Comparison of ENCODE assay signal across 8 mouse cellular contexts in genomic region chr5:84415961-84416821, GRCm38 (mm10). TPM values are rescaled to one million over a fixed set of nuclear protein-coding genes. Genes with fewer than 3 reads are reported as not detected.
DNase-seq lines count a peak whose midpoint lies in the region; ATAC-seq lines count a peak whose summit lies in the region.

No protein-coding gene starts in this region.

- intact Hi-C loops in left cerebral cortex, postnatal 36 days (cut with DNase I) = loop anchor here (10.0 kb wide), 2 partner anchors 101 to 131 kb away; no protein-coding TSS in a partner anchor

- no peak overlapping the region for H3K27ac ChIP-seq in kidney, embryonic 16.5 days (ENCODE audit: low read length)
- H3K27ac ChIP-seq in neural tube, embryonic 14.5 days (ENCODE audit: low read depth, low read length) = peak overlapping the region; percentile 85

- WGBS in kidney, embryonic 16.5 days = under 1% methylated on average over 45 of the region's 45 CpGs
- WGBS in neural tube, embryonic 14.5 days = under 1% methylated on average over 45 of the region's 45 CpGs

- peak overlapping the region; percentile 57 for H3K4me3 ChIP-seq in kidney, embryonic 16.5 days (ENCODE audit: low read length)
- H3K4me3 ChIP-seq in neural tube, embryonic 14.5 days (ENCODE audit: low read depth, low read length) = peak overlapping the region; percentile 61

- peak overlapping the region; percentile 88 for H3K4me2 ChIP-seq in kidney, embryonic 16.5 days (replicated peaks; ENCODE audit: low read depth, low read length)
- H3K4me2 ChIP-seq in neural tube, embryonic 14.5 days (ENCODE audit: low read depth, low read length) = peak overlapping the region; percentile 81

- DNase-seq in kidney, postnatal 10 days = no peak
- DNase-seq in left cerebral cortex, postnatal 36 days (ENCODE audit: low spot score in 2 of 2) = peak; percentile 51 to 70
- DNase-seq in urinary bladder, adult 2 months (ENCODE audit: low spot score) = no peak
- DNase-seq in urinary bladder, postnatal 36 days (ENCODE audit: low spot score in 2 of 2) = no peak

- peak overlapping the region; percentile 61 for H3K9ac ChIP-seq in kidney, embryonic 16.5 days (replicated peaks; ENCODE audit: low read length)
- peak overlapping the region; percentile 72 for H3K9ac ChIP-seq in neural tube, embryonic 14.5 days (replicated peaks; ENCODE audit: low read depth, low read length)

- ATAC-seq in kidney, embryonic 16.5 days (ENCODE audit: low FRiP score, low TSS enrichment) = peak; percentile 25
- ATAC-seq in common myeloid progenitor, adult 5-6 weeks (replicated peaks; ENCODE audit: low read depth, poor library complexity, severe bottlenecking) = peak; percentile 10; the same call in 1 of the 2 replicates
- ATAC-seq in frontal cortex, adult (ENCODE audit: low TSS enrichment) = peak; percentile 25
- peak; percentile 10; the same call in 1 of the 2 replicates for ATAC-seq in neural tube, embryonic 14.5 days (ENCODE audit: low read depth)

- H3K27me3 ChIP-seq in kidney, embryonic 16.5 days (ENCODE audit: insufficient read depth, low read length) = peaks cover 35% of the 10 kb centered on the region
- H3K27me3 ChIP-seq in neural tube, embryonic 14.5 days (ENCODE audit: control insufficient read depth, insufficient read depth, low read length) = no peaks in the 10 kb centered on the region

- no peaks in the 10 kb centered on the region for H3K36me3 ChIP-seq in kidney, embryonic 16.5 days (ENCODE audit: insufficient read depth, low read length)
- H3K36me3 ChIP-seq in neural tube, embryonic 14.5 days (ENCODE audit: control insufficient read depth, insufficient read depth, low read length) = no peaks in the 10 kb centered on the region

- H3K4me1 ChIP-seq in kidney, embryonic 16.5 days (ENCODE audit: insufficient read depth, low read length) = peaks cover 6% of the 10 kb centered on the region; the same call in 1 of the 2 replicates
- peaks cover 5% of the 10 kb centered on the region; the same call in 1 of the 2 replicates for H3K4me1 ChIP-seq in neural tube, embryonic 14.5 days (ENCODE audit: control insufficient read depth, insufficient read depth, low read length)

- H3K9me3 ChIP-seq in kidney, embryonic 16.5 days (ENCODE audit: low read length) = no peaks in the 10 kb centered on the region
- H3K9me3 ChIP-seq in neural tube, embryonic 14.5 days (ENCODE audit: control insufficient read depth, low read length) = no peaks in the 10 kb centered on the region

RNA-seq across cellular contexts. Expression of gene Epha5, which starts 1.0 kb away (rescaled TPM):
- polyA plus RNA-seq in kidney, embryonic 16.5 days (2015; fragmentation: Nextera tagmentation; extraction: Ambion mirVana) = 0.30 and 0.44 TPM in 2 replicates
- 0.29 TPM in 1 of 2 replicates, not detected in the other for total RNA-seq in common myeloid progenitor, adult 5-6 weeks (2017)
- total RNA-seq in left cerebral cortex, postnatal 36 days (2021) = 100 to 1,000 TPM in 1 of 2 experiments, 10 to 100 TPM in 1; 86.5 to 118 TPM
- 66.4 and 66.8 TPM in 2 replicates for polyA plus RNA-seq in neural tube, embryonic 14.5 days (2014; fragmentation: Nextera tagmentation; extraction: Ambion mirVana)
- polyA plus RNA-seq in urinary bladder, adult 2 months (2012; rRNA removed) = 0.04 and 0.06 TPM in 2 replicates

Comparison
In these comparisons a context has a peak if more than half of its experiments do, and no peak if none do; other contexts are left out.
1. DNase-seq: peak in left cerebral cortex, postnatal 36 days (2 of 2); none in kidney, postnatal 10 days (single experiment), urinary bladder, adult 2 months (single experiment) and urinary bladder, postnatal 36 days (0 of 2).
2. RNA of gene Epha5, which starts 1.0 kb away (polyA plus RNA-seq): 66.4 to 66.8 TPM in neural tube, embryonic 14.5 days; 0.30 to 0.44 TPM in kidney, embryonic 16.5 days and 0.04 to 0.06 TPM in urinary bladder, adult 2 months; every median in the first group is over 10 times any median in the second.
3. Peak in every context shown above with its lines, with median percentiles within 50 percentile points of each other: ATAC-seq.